Mouse (Mus musculus): ENCODE results near the gene Pir. TPM values are rescaled to one million over a fixed set of nuclear protein-coding genes. Genes with fewer than 3 reads are reported as not detected.

The Pir gene
- polyA plus RNA-seq, 1 experiment from 2014 or later = 10.5 TPM

DNA sequence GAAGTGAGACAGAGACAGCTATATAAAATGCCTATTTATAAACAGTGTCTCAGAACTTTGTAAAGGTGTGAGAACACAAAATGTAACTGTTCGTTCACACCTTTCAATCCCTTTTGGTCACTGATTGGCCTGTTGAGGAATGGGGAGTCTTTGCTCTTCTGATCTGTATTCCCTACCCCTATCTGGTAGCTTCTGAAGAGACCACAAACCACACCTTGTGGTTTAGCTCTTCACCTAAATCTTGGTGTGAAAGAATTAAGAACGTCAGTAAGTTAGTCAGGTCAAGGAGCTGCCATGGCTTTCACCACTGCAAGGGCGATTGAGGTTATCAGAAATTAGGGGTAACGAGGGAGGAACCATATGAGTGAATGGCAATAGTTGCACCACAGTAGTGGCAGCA lies 49.4 kb downstream of the Pir start:
- no peak overlapping the region for H3K4me2 ChIP-seq (ENCODE audit: low read depth, low read length)
- H3K4me3 ChIP-seq (replicated peaks; ENCODE audit: low read length) = no peak overlapping the region
- H3K9me3 ChIP-seq (replicated peaks; ENCODE audit: control insufficient read depth, low read length) = no peaks in the 10 kb centered on the region
- H3K27ac ChIP-seq (ENCODE audit: low read length) = no peak overlapping the region
- no peak for ATAC-seq (ENCODE audit: insufficient read depth, low FRiP score)
- H3K36me3 ChIP-seq (ENCODE audit: control insufficient read depth, insufficient read depth, low read length) = no peaks in the 10 kb centered on the region
- H3K9ac ChIP-seq (ENCODE audit: low read length) = no peak overlapping the region
- WGBS = 85% methylated on average over 4 of the region's 4 CpGs
- H3K4me1 ChIP-seq (ENCODE audit: control insufficient read depth, insufficient read depth, low read length) = no peaks in the 10 kb centered on the region
- H3K27me3 ChIP-seq (ENCODE audit: control insufficient read depth, insufficient read depth, low read length) = no peaks in the 10 kb centered on the region; the same call in 1 of the 2 replicates

- no peak overlapping the region for H3K27ac ChIP-seq (ENCODE audit: low read length)
- H3K9me3 ChIP-seq (replicated peaks; ENCODE audit: control insufficient read depth, low read length) = no peaks in the 10 kb centered on the region
- no peak overlapping the region for H3K4me3 ChIP-seq (replicated peaks; ENCODE audit: low read length)
- H3K9ac ChIP-seq (ENCODE audit: low read length) = no peak overlapping the region
- 78% methylated on average over 3 of the region's 3 CpGs for WGBS
- no peaks in the 10 kb centered on the region for H3K4me1 ChIP-seq (ENCODE audit: control insufficient read depth, insufficient read depth, low read length)
- H3K36me3 ChIP-seq (ENCODE audit: control insufficient read depth, insufficient read depth, low read length) = no peaks in the 10 kb centered on the region
- no peak overlapping the region for H3K4me2 ChIP-seq (ENCODE audit: low read depth, low read length)
- no peak for ATAC-seq (ENCODE audit: insufficient read depth, low FRiP score)
- no peaks in the 10 kb centered on the region; the same call in 1 of the 2 replicates for H3K27me3 ChIP-seq (ENCODE audit: control insufficient read depth, insufficient read depth, low read length)
Observed at GRCm38 (mm10) chrX:164320031-164320430, 50.9 kb downstream of the Pir start.

GRCm38 (mm10) chrX:164322492-164322891 lies 53.3 kb downstream of the Pir start:
- no peak overlapping the region for H3K4me3 ChIP-seq (replicated peaks; ENCODE audit: low read length)
- no peaks in the 10 kb centered on the region for H3K36me3 ChIP-seq (ENCODE audit: control insufficient read depth, insufficient read depth, low read length)
- no peaks in the 10 kb centered on the region for H3K9me3 ChIP-seq (replicated peaks; ENCODE audit: control insufficient read depth, low read length)
- H3K27ac ChIP-seq (ENCODE audit: low read length) = no peak overlapping the region
- H3K27me3 ChIP-seq (ENCODE audit: control insufficient read depth, insufficient read depth, low read length) = no peaks in the 10 kb centered on the region; the same call in 1 of the 2 replicates
- no peaks in the 10 kb centered on the region for H3K4me1 ChIP-seq (ENCODE audit: control insufficient read depth, insufficient read depth, low read length)
- H3K4me2 ChIP-seq (ENCODE audit: low read depth, low read length) = no peak overlapping the region
- no peak for ATAC-seq (ENCODE audit: insufficient read depth, low FRiP score)
- 74% methylated on average over 5 of the region's 5 CpGs for WGBS
- H3K9ac ChIP-seq (ENCODE audit: low read length) = no peak overlapping the region

GRCm38 (mm10) chrX:164323391-164323913 lies 54.3 kb downstream of the Pir start:
- Histone ChIP-seq H3K4me1 (ENCODE audit: control insufficient read depth, insufficient read depth, low read length) (no peaks in the 10 kb centered on the region), H3K4me2 (ENCODE audit: low read depth, low read length) (no peak overlapping the region), H3K4me3 (replicated peaks; ENCODE audit: low read length) (no peak overlapping the region), H3K9ac (ENCODE audit: low read length) (no peak overlapping the region), H3K9me3 (replicated peaks; ENCODE audit: control insufficient read depth, low read length) (no peaks in the 10 kb centered on the region), H3K36me3 (ENCODE audit: control insufficient read depth, insufficient read depth, low read length) (no peaks in the 10 kb centered on the region), H3K27me3 (ENCODE audit: control insufficient read depth, insufficient read depth, low read length) (no peaks in the 10 kb centered on the region; the same call in 1 of the 2 replicates), H3K27ac (ENCODE audit: low read length) (no peak overlapping the region)
- no peak for ATAC-seq (ENCODE audit: insufficient read depth, low FRiP score)
- WGBS = 61% methylated on average over 4 of the region's 4 CpGs

DNA sequence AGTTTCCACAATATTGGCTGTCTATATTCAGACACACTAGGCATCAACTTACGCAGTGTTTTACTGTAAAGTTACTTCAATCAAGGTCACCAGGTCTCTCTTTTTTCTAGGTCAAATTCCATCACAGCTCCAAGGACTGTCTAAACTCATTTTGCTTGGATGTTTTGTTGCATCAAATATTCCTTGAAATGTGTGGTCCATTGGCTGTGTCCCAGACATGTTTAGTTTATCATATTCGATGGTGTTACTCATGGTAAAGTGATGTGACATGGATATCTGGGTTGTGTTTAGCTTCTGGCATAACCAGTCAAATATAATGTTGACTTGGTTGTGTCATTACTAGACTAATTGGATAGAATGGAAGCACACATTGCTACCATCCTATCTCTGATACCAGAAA lies 61.2 kb downstream of the Pir start:
- Histone ChIP-seq H3K27ac (ENCODE audit: low read length) (no peak overlapping the region), H3K27me3 (ENCODE audit: control insufficient read depth, insufficient read depth, low read length) (no peaks in the 10 kb centered on the region), H3K4me1 (ENCODE audit: control insufficient read depth, insufficient read depth, low read length) (no peaks in the 10 kb centered on the region), H3K4me3 (replicated peaks; ENCODE audit: low read length) (no peak overlapping the region), H3K9ac (ENCODE audit: low read length) (no peak overlapping the region), H3K36me3 (ENCODE audit: control insufficient read depth, insufficient read depth, low read length) (no peaks in the 10 kb centered on the region), H3K4me2 (ENCODE audit: low read depth, low read length) (no peak overlapping the region), H3K9me3 (replicated peaks; ENCODE audit: control insufficient read depth, low read length) (no peaks in the 10 kb centered on the region)
- 73% methylated on average over 2 of the region's 2 CpGs for WGBS
- no peak for ATAC-seq (ENCODE audit: insufficient read depth, low FRiP score)

GRCm38 (mm10) chrX:164330766-164331165 lies 61.6 kb downstream of the Pir start:
- Histone ChIP-seq H3K9me3 (replicated peaks; ENCODE audit: control insufficient read depth, low read length) (no peaks in the 10 kb centered on the region), H3K27ac (ENCODE audit: low read length) (no peak overlapping the region), H3K4me2 (ENCODE audit: low read depth, low read length) (no peak overlapping the region), H3K27me3 (ENCODE audit: control insufficient read depth, insufficient read depth, low read length) (no peaks in the 10 kb centered on the region), H3K9ac (ENCODE audit: low read length) (no peak overlapping the region), H3K4me1 (ENCODE audit: control insufficient read depth, insufficient read depth, low read length) (no peaks in the 10 kb centered on the region), H3K4me3 (replicated peaks; ENCODE audit: low read length) (no peak overlapping the region), H3K36me3 (ENCODE audit: control insufficient read depth, insufficient read depth, low read length) (no peaks in the 10 kb centered on the region)
- ATAC-seq (ENCODE audit: insufficient read depth, low FRiP score) = no peak
- WGBS = 52% methylated on average over 3 of the region's 3 CpGs

DNA sequence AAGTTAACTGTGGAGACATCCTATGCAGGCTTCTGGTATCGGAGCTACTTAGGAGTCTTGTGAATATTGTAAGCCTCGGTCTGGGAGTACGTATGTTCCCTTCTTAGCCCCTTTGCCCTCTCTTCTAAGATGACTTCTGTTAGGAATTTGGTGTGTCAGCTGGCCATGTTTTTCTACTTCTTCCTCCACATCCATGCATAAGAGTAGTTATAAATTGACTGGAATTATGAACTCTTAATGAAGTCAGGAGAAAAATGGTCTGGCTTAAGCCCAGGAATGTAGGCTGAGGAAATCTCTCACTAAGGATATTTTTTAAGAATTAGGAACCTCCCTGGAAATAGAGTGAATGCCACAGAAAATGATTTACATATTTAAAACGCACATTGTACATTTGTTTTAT lies 69.4 kb downstream of the Pir start:
- H3K4me3 ChIP-seq (replicated peaks; ENCODE audit: low read length) = no peak overlapping the region
- WGBS = 59% methylated on average over 4 of the region's 4 CpGs
- H3K27me3 ChIP-seq (ENCODE audit: control insufficient read depth, insufficient read depth, low read length) = peaks cover 3% of the 10 kb centered on the region; the same call in 1 of the 2 replicates
- H3K4me2 ChIP-seq (ENCODE audit: low read depth, low read length) = no peak overlapping the region
- no peak for ATAC-seq (ENCODE audit: insufficient read depth, low FRiP score)
- H3K4me1 ChIP-seq (ENCODE audit: control insufficient read depth, insufficient read depth, low read length) = no peaks in the 10 kb centered on the region
- H3K9me3 ChIP-seq (replicated peaks; ENCODE audit: control insufficient read depth, low read length) = no peaks in the 10 kb centered on the region
- no peaks in the 10 kb centered on the region for H3K36me3 ChIP-seq (ENCODE audit: control insufficient read depth, insufficient read depth, low read length)
- no peak overlapping the region for H3K9ac ChIP-seq (ENCODE audit: low read length)
- no peak overlapping the region for H3K27ac ChIP-seq (ENCODE audit: low read length)

DNA sequence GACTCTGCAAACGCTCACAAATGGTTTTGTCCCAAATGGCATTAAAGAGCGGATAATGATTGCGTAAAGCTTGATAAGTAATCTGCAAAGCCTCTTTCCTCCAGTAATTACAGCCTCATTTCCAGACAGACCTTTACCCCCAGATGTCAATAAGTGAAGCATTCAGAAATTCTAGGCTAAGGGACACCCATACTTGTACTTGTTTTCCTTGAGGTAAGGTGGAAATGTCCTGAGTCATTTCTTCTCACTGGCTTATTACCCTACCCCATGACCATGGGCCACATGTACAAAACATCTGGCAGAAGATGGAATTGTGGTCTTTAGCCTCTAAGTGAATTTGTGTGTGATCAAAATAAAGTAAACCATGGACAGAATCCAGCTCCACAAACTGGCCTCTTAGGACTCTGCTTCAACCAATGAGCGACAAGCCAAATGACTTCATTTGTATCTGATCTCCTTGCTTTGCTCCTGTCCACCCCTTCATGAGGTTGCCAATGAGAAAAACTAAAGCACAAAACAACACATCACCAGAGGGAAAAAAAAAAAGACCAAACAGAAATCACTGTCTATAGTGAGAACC lies 76.3 kb downstream of the Pir start:
- no peak for ATAC-seq (ENCODE audit: insufficient read depth, low FRiP score)
- no peak overlapping the region for H3K9ac ChIP-seq (ENCODE audit: low read length)
- no peak overlapping the region for H3K4me2 ChIP-seq (ENCODE audit: low read depth, low read length)
- H3K4me3 ChIP-seq (replicated peaks; ENCODE audit: low read length) = no peak overlapping the region
- WGBS = 78% methylated on average over 4 of the region's 4 CpGs
- H3K9me3 ChIP-seq (replicated peaks; ENCODE audit: control insufficient read depth, low read length) = no peaks in the 10 kb centered on the region
- H3K27me3 ChIP-seq (ENCODE audit: control insufficient read depth, insufficient read depth, low read length) = peaks cover 7% of the 10 kb centered on the region; the same call in 1 of the 2 replicates
- H3K36me3 ChIP-seq (ENCODE audit: control insufficient read depth, insufficient read depth, low read length) = no peaks in the 10 kb centered on the region
- H3K27ac ChIP-seq (ENCODE audit: low read length) = no peak overlapping the region
- no peaks in the 10 kb centered on the region for H3K4me1 ChIP-seq (ENCODE audit: control insufficient read depth, insufficient read depth, low read length)

- H3K4me3 ChIP-seq (replicated peaks; ENCODE audit: low read length) = no peak overlapping the region
- no peak overlapping the region for H3K9ac ChIP-seq (ENCODE audit: low read length)
- WGBS = 73% methylated on average over 3 of the region's 3 CpGs
- no peak overlapping the region for H3K27ac ChIP-seq (ENCODE audit: low read length)
- peaks cover 4% of the 10 kb centered on the region; the same call in 1 of the 2 replicates for H3K27me3 ChIP-seq (ENCODE audit: control insufficient read depth, insufficient read depth, low read length)
- H3K36me3 ChIP-seq (ENCODE audit: control insufficient read depth, insufficient read depth, low read length) = no peaks in the 10 kb centered on the region
- no peak for ATAC-seq (ENCODE audit: insufficient read depth, low FRiP score)
- no peaks in the 10 kb centered on the region for H3K4me1 ChIP-seq (ENCODE audit: control insufficient read depth, insufficient read depth, low read length)
- H3K4me2 ChIP-seq (ENCODE audit: low read depth, low read length) = no peak overlapping the region
- H3K9me3 ChIP-seq (replicated peaks; ENCODE audit: control insufficient read depth, low read length) = no peaks in the 10 kb centered on the region
Observed at GRCm38 (mm10) chrX:164348937-164349336, 79.8 kb downstream of the Pir start.

All from stomach, embryonic 16.5 days (tissue).